Mouse (Mus musculus): Measurements from ENCODE around the gene Gm21293. TPM values are rescaled to one million over a fixed set of nuclear protein-coding genes. Genes with fewer than 3 reads are reported as not detected.
"Not testable (repeated sequence)": the region's sequence is repeated elsewhere in the genome, so short reads cannot be mapped to it uniquely, and the experiment has no call there.

The Gm21293 gene
- polyA plus RNA-seq (2015; fragmentation: Nextera tagmentation; extraction: Ambion mirVana) = not detected in 2 replicates

GRCm38 (mm10) chr10:104142687-104143086 is at the start of gene Gm21293:
Gene Gm21293 (plus strand): TSS chr10:104142987.
- not testable (repeated sequence) for H3K4me3 ChIP-seq; ATAC-seq (ENCODE audit: low FRiP score, low read depth); H3K9me3 ChIP-seq; H3K9ac ChIP-seq; H3K27me3 ChIP-seq; H3K36me3 ChIP-seq; H3K27ac ChIP-seq (replicated peaks); H3K4me2 ChIP-seq; H3K4me1 ChIP-seq (replicated peaks)
- no CpG with 5 or more reads among the region's 3 CpGs for WGBS

- Histone ChIP-seq H3K9ac (no peak overlapping the region), H3K4me1 (replicated peaks) (no peaks in the 10 kb centered on the region), H3K4me3 (no peak overlapping the region), H3K4me2 (no peak overlapping the region), H3K36me3 (no peaks in the 10 kb centered on the region), H3K27me3 (no peaks in the 10 kb centered on the region), H3K27ac (replicated peaks) (no peak overlapping the region), H3K9me3 (no peaks in the 10 kb centered on the region)
- ATAC-seq (ENCODE audit: low FRiP score, low read depth) = no peak
- WGBS = 83% methylated on average over 3 of the region's 3 CpGs
Measured at GRCm38 (mm10) chr10:104110044-104110443, 32.7 kb upstream of the Gm21293 start.

GRCm38 (mm10) chr10:104118312-104118711 is 24.5 kb upstream of the Gm21293 start:
- ATAC-seq (ENCODE audit: low FRiP score, low read depth) = no peak
- 90% methylated on average over 2 of the region's 2 CpGs for WGBS
- Histone ChIP-seq H3K9me3 (no peaks in the 10 kb centered on the region), H3K9ac (no peak overlapping the region), H3K4me3 (no peak overlapping the region), H3K4me2 (no peak overlapping the region), H3K27ac (replicated peaks) (no peak overlapping the region), H3K4me1 (replicated peaks) (no peaks in the 10 kb centered on the region), H3K36me3 (no peaks in the 10 kb centered on the region), H3K27me3 (no peaks in the 10 kb centered on the region)

- not testable (repeated sequence) for H3K4me2 ChIP-seq; H3K27ac ChIP-seq (replicated peaks); H3K9me3 ChIP-seq; H3K36me3 ChIP-seq; H3K27me3 ChIP-seq; H3K9ac ChIP-seq; H3K4me1 ChIP-seq (replicated peaks); H3K4me3 ChIP-seq; ATAC-seq (ENCODE audit: low FRiP score, low read depth)
- WGBS = no CpG with 5 or more reads among the region's 3 CpGs
Measured at GRCm38 (mm10) chr10:104151197-104151596, 8.4 kb downstream of the Gm21293 start, which contains the start of gene Gm6763. Gene Gm6763 (plus strand): TSS chr10:104151497.

- H3K4me2 ChIP-seq; H3K27me3 ChIP-seq; H3K4me1 ChIP-seq (replicated peaks); ATAC-seq (ENCODE audit: low FRiP score, low read depth); H3K9ac ChIP-seq; H3K4me3 ChIP-seq; H3K36me3 ChIP-seq; H3K9me3 ChIP-seq; H3K27ac ChIP-seq (replicated peaks): not testable (repeated sequence)
- no CpG with 5 or more reads among the region's 3 CpGs for WGBS
Measured at GRCm38 (mm10) chr10:104159706-104160105, 16.9 kb downstream of the Gm21293 start, which contains the start of gene Gm8764. Gene Gm8764 (plus strand): TSS chr10:104160006.

- no CpG with 5 or more reads among the region's 3 CpGs for WGBS
- not testable (repeated sequence) for ATAC-seq (ENCODE audit: low FRiP score, low read depth); H3K4me1 ChIP-seq (replicated peaks); H3K9ac ChIP-seq; H3K4me2 ChIP-seq; H3K27ac ChIP-seq (replicated peaks); H3K9me3 ChIP-seq; H3K4me3 ChIP-seq; H3K36me3 ChIP-seq; H3K27me3 ChIP-seq
Measured at GRCm38 (mm10) chr10:104168215-104168614, 25.4 kb downstream of the Gm21293 start, which contains the start of gene Gm21304. Gene Gm21304 (plus strand): TSS chr10:104168515.

GRCm38 (mm10) chr10:104176724-104177123 is 33.9 kb downstream of the Gm21293 start, which contains the start of gene Gm21312:
Gene Gm21312 (plus strand): TSS chr10:104177024.
- H3K4me3 ChIP-seq; H3K9ac ChIP-seq; H3K4me2 ChIP-seq; H3K9me3 ChIP-seq; H3K4me1 ChIP-seq (replicated peaks); H3K27ac ChIP-seq (replicated peaks); ATAC-seq (ENCODE audit: low FRiP score, low read depth); H3K27me3 ChIP-seq; H3K36me3 ChIP-seq: not testable (repeated sequence)
- no CpG with 5 or more reads among the region's 3 CpGs for WGBS

- H3K4me2 ChIP-seq; H3K4me3 ChIP-seq; H3K4me1 ChIP-seq (replicated peaks); H3K36me3 ChIP-seq; H3K27me3 ChIP-seq; ATAC-seq (ENCODE audit: low FRiP score, low read depth); H3K9ac ChIP-seq; H3K27ac ChIP-seq (replicated peaks); H3K9me3 ChIP-seq: not testable (repeated sequence)
- WGBS = no CpG with 5 or more reads among the region's 3 CpGs
Measured at GRCm38 (mm10) chr10:104185233-104185632, 42.4 kb downstream of the Gm21293 start, which contains the start of gene Gm20765. Gene Gm20765 (plus strand): TSS chr10:104185533.

GRCm38 (mm10) chr10:104193742-104194141 is 51.0 kb downstream of the Gm21293 start, which contains the start of gene Gm4340:
Gene Gm4340 (plus strand): TSS chr10:104194042.
- not testable (repeated sequence) for H3K4me3 ChIP-seq; H3K27me3 ChIP-seq; H3K27ac ChIP-seq (replicated peaks); ATAC-seq (ENCODE audit: low FRiP score, low read depth); H3K9ac ChIP-seq; H3K9me3 ChIP-seq; H3K4me2 ChIP-seq; H3K4me1 ChIP-seq (replicated peaks); H3K36me3 ChIP-seq
- WGBS = no CpG with 5 or more reads among the region's 3 CpGs

Other genes with a start within 250 kb of the Gm21293 start
- gene Gm6763, start 8.5 kb downstream of the Gm21293 start, polyA plus RNA-seq (2015; fragmentation: Nextera tagmentation; extraction: Ambion mirVana) = not detected in 2 replicates
- gene Gm8764, start 17.0 kb downstream of the Gm21293 start, polyA plus RNA-seq (2015; fragmentation: Nextera tagmentation; extraction: Ambion mirVana) = not detected in 2 replicates
- not detected in 2 replicates for gene Gm21304, start 25.5 kb downstream of the Gm21293 start, polyA plus RNA-seq (2015; fragmentation: Nextera tagmentation; extraction: Ambion mirVana)
- not detected in 2 replicates for gene Gm21312, start 34.0 kb downstream of the Gm21293 start, polyA plus RNA-seq (2015; fragmentation: Nextera tagmentation; extraction: Ambion mirVana)
- not detected in 2 replicates for gene Gm20765, start 42.5 kb downstream of the Gm21293 start, polyA plus RNA-seq (2015; fragmentation: Nextera tagmentation; extraction: Ambion mirVana)
- gene Gm4340, start 51.1 kb downstream of the Gm21293 start, polyA plus RNA-seq (2015; fragmentation: Nextera tagmentation; extraction: Ambion mirVana) = not detected in 2 replicates